Mouse (Mus musculus): ENCODE measurements around the gene Swt1. TPM values are rescaled to one million over a fixed set of nuclear protein-coding genes. Genes with fewer than 3 reads are reported as not detected.
A peak's percentile ranks its signal among the peaks of the same experiment; 100 is the strongest.

Gene Swt1
- polyA plus RNA-seq, 1 experiment from 2014 or later, result 26.5 TPM

DNA sequence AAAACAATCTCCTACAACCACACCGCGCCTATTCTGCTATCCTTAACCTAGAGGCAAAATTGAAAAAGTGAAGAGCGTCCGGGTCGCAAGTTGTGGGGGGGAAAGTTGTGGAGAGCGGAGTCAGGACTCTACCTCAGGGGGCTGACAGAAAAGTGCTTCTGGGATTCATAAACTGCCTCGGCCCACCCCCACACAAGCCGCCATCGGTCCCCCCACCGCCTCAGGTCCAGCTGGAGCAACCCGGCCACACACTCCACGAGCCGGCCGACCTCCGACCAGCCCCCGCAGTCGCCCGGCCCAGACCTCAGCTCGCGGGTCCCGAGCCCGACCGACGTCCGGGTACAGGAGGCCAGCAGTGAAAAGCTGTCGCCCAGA, 380 bp downstream of the Swt1 start:
- peak overlapping the region; percentile 88 for H3K27ac ChIP-seq
- no peaks in the 10 kb centered on the region for H3K9me3 ChIP-seq
- H3K4me3 ChIP-seq (replicated peaks), result peak overlapping the region; percentile 98
- H3K4me1 ChIP-seq, result peaks cover 9% of the 10 kb centered on the region; the same call in 1 of the 2 replicates
- H3K9ac ChIP-seq, result peak overlapping the region; percentile 77
- peak overlapping the region; percentile 57 for H3K4me2 ChIP-seq
- H3K27me3 ChIP-seq (replicated peaks), result no peaks in the 10 kb centered on the region
- WGBS, result under 1% methylated on average over 26 of the region's 26 CpGs
- H3K36me3 ChIP-seq, result no peaks in the 10 kb centered on the region
- peak; percentile 47 for ATAC-seq (ENCODE audit: insufficient read depth, low FRiP score, low read depth)

DNA sequence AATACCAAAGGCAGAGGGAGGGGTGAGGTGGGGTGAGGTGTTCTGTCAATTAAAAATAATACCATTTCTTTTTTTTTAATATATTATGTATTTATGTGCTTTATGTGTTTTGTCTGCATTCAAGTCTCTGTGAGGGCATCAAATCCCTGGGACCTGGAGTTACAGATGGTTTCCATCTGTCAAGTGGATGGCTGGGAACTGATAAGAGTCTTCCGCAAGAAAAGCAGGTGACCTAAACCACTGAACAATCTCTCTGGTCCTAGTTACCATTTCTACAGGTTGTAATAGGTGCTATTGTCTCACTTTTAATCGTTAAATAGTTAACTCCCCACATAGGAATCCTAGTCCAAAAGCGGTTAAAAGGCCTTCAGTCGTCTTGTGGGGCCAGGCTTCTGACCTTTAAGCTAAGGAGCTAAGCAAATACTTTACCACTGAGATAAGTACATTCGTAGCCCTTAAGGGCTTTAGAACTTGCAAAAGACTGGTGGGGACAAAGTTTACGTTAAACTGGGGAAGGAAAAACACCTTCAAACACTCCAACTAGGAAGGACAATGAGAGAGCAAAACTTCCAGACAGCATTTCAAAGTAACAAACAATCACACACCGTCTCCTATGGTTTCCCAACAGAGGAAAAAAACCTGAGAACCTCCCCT, 1.2 kb downstream of the Swt1 start:
- Histone ChIP-seq H3K4me1 (peaks cover 9% of the 10 kb centered on the region; the same call in 1 of the 2 replicates), H3K27me3 (replicated peaks) (no peaks in the 10 kb centered on the region), H3K9ac (peak overlapping the region; percentile 77; the same call in 1 of the 2 replicates), H3K4me3 (replicated peaks) (peak overlapping the region; percentile 98), H3K9me3 (no peaks in the 10 kb centered on the region), H3K36me3 (no peaks in the 10 kb centered on the region), H3K27ac (no peak overlapping the region), H3K4me2 (peak overlapping the region; percentile 57)
- no peak for ATAC-seq (ENCODE audit: insufficient read depth, low FRiP score, low read depth)
- WGBS, result 13% methylated on average over 7 of the region's 7 CpGs

DNA sequence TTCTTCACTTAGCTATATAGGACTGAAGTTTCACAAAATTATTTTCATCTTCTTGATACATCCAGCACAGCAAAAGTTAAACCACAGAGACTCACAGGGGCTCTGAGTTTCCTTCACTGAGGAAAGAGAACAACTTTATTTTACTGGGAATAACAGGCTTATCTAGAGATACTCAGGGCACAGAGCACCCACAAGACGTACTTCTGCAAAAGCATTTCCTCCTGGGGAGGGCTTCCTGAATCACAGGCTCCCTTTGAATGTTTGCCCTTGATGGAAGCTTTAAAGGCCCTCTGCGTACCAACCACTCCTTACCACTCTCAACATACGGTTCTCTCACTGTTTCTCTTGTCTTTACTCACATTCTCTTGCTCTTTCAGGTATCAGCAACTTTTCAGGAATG, 6.1 kb downstream of the Swt1 start:
- 67% methylated on average over 3 of the region's 3 CpGs for WGBS
- ATAC-seq (ENCODE audit: insufficient read depth, low FRiP score, low read depth), result no peak
- H3K4me2 ChIP-seq, result no peak overlapping the region
- no peaks in the 10 kb centered on the region for H3K27me3 ChIP-seq (replicated peaks)
- H3K9ac ChIP-seq, result no peak overlapping the region
- peaks cover 5% of the 10 kb centered on the region; the same call in 1 of the 2 replicates for H3K36me3 ChIP-seq
- no peak overlapping the region for H3K27ac ChIP-seq
- H3K4me3 ChIP-seq (replicated peaks), result no peak overlapping the region
- no peaks in the 10 kb centered on the region for H3K9me3 ChIP-seq
- H3K4me1 ChIP-seq, result peaks cover 5% of the 10 kb centered on the region; the same call in 1 of the 2 replicates

DNA sequence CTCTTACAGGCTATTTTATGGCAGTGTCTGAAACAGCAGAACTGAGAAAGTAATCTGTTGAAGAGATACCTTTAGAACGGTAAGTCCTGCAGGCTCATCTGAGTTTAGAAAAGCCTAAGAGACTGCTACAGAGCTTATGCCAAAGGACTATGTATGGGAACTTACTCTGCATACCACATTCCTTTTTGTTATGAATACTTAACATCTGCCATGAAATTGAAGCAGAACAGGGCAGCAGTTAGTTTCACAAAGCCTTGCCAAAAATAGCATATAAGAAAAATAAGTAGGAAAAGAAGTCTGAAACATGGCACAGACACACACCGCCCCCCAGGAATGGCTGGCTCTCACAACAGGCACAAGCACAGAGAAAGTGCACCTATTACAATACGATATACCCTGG, 18.4 kb downstream of the Swt1 start:
- no peak overlapping the region for H3K27ac ChIP-seq
- no peaks in the 10 kb centered on the region for H3K27me3 ChIP-seq (replicated peaks)
- H3K9me3 ChIP-seq, result no peaks in the 10 kb centered on the region
- H3K4me2 ChIP-seq, result no peak overlapping the region
- no peaks in the 10 kb centered on the region for H3K4me1 ChIP-seq
- H3K9ac ChIP-seq, result no peak overlapping the region
- whole genome bisulfite sequencing, result 77% methylated on average over 3 of the region's 3 CpGs
- H3K4me3 ChIP-seq (replicated peaks), result no peak overlapping the region
- ATAC-seq (ENCODE audit: insufficient read depth, low FRiP score, low read depth), result no peak
- peaks cover 5% of the 10 kb centered on the region; the same call in 1 of the 2 replicates for H3K36me3 ChIP-seq

DNA sequence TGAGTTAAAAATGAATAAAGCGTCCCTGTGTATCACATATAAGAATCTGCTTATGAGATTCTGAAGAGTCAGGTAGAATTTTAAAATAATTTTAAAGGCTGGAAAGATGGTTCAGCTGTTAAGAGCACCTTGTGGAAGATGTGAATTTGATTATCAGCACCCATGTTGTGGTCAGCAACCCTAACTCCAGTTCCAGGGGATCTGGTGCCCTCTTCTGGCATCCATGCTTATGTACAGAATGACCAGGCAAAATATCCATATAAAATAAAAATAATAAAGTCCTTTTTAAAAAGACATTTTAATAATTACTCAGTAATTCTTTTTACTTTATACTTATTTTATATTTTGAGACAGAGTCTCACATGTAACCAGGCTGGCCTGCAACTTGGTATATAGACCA, 38.2 kb downstream of the Swt1 start:
- WGBS, result 98% methylated on average over 1 of the region's 1 CpGs
- Histone ChIP-seq H3K27ac (no peak overlapping the region), H3K4me3 (replicated peaks) (no peak overlapping the region)

DNA sequence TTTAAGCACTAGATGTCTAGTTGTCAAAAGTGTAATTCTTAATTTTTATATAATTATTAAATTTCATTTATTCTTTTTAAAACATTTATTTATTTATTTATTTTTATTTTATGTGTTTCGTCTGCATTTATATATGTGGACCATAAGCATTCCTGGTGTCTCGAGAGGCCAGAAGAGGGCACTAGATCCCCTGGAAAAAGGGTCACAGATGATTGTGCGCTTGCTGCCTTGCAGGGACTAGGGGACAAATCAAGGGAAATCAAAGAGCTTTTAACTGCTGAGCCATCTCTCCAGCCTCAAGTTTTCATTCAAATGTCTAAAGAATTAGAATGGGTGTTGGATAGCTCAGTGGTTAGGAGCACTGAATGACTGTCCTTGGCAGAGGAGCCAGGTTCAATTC, 50.9 kb downstream of the Swt1 start:
- WGBS, result 88% methylated on average over 3 of the region's 3 CpGs
- H3K4me2 ChIP-seq, result no peak overlapping the region
- no peaks in the 10 kb centered on the region for H3K9me3 ChIP-seq
- H3K27ac ChIP-seq, result no peak overlapping the region
- no peaks in the 10 kb centered on the region for H3K4me1 ChIP-seq
- H3K27me3 ChIP-seq (replicated peaks), result no peaks in the 10 kb centered on the region
- H3K4me3 ChIP-seq (replicated peaks), result no peak overlapping the region
- ATAC-seq (ENCODE audit: insufficient read depth, low FRiP score, low read depth), result no peak
- peaks cover 4% of the 10 kb centered on the region; the same call in 1 of the 2 replicates for H3K36me3 ChIP-seq
- H3K9ac ChIP-seq, result no peak overlapping the region

More for the DNA sequence above, 38.2 kb downstream of the Swt1 start:
- H3K9ac ChIP-seq, result no peak overlapping the region
- H3K4me2 ChIP-seq, result no peak overlapping the region
- peaks cover 5% of the 10 kb centered on the region; the same call in 1 of the 2 replicates for H3K36me3 ChIP-seq
- no peak for ATAC-seq (ENCODE audit: insufficient read depth, low FRiP score, low read depth)
- no peaks in the 10 kb centered on the region for H3K27me3 ChIP-seq (replicated peaks)
- no peaks in the 10 kb centered on the region for H3K9me3 ChIP-seq
- no peaks in the 10 kb centered on the region for H3K4me1 ChIP-seq

DNA sequence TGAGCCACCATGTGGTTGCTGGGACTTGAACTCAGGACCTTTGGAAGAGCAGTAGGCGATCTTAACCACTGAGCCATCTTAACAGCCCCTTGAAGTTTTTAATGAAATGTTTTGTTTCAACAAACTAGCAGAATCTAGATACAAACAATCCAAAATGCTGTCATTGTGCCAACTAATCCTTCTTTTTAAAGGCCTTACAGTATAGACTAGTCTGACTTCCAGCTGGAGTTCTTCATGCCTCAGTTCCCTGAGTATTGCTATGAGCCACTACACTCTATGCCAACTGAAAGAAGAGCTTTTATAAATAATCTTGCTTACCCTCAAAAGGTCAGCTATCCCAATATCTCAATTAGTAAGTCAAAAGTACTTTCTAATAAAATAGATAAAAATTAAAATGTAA, 55.4 kb downstream of the Swt1 start:
- Histone ChIP-seq H3K9ac (no peak overlapping the region), H3K36me3 (peaks cover 13% of the 10 kb centered on the region)
- WGBS, result 74% methylated on average over 1 of the region's 1 CpGs

DNA sequence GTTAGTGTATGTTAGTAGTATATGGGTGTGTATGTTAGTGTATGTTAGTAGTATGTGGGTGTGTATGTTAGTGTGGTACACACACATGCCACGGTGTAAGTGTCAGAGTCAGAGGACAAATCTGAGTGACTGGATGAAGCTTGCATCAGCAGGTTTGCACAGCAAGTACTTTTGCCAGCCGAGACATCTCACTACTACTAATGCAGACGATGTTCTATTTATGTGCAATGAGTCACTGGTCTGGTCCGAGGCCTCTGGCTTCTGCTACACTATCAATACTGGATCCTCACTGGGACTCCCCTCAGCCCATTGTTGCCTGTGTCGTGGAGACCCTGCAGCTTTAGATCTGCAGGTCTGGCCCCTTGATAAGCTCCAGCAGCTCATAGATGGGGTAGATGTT, 56.7 kb downstream of the Swt1 start:
- H3K4me3 ChIP-seq (replicated peaks), result no peak overlapping the region
- no peak overlapping the region for H3K4me2 ChIP-seq
- no peak overlapping the region for H3K9ac ChIP-seq
- no peaks in the 10 kb centered on the region for H3K27me3 ChIP-seq (replicated peaks)
- WGBS, result 87% methylated on average over 5 of the region's 5 CpGs
- no peak for ATAC-seq (ENCODE audit: insufficient read depth, low FRiP score, low read depth)
- H3K4me1 ChIP-seq, result no peaks in the 10 kb centered on the region
- no peaks in the 10 kb centered on the region for H3K9me3 ChIP-seq
- no peak overlapping the region for H3K27ac ChIP-seq
- H3K36me3 ChIP-seq, result peaks cover 14% of the 10 kb centered on the region

More for the DNA sequence above, 55.4 kb downstream of the Swt1 start:
- H3K9me3 ChIP-seq, result no peaks in the 10 kb centered on the region
- no peak overlapping the region for H3K4me3 ChIP-seq (replicated peaks)
- H3K27me3 ChIP-seq (replicated peaks), result no peaks in the 10 kb centered on the region
- H3K4me2 ChIP-seq, result no peak overlapping the region
- H3K4me1 ChIP-seq, result no peaks in the 10 kb centered on the region
- H3K27ac ChIP-seq, result no peak overlapping the region
- no peak for ATAC-seq (ENCODE audit: insufficient read depth, low FRiP score, low read depth)

DNA sequence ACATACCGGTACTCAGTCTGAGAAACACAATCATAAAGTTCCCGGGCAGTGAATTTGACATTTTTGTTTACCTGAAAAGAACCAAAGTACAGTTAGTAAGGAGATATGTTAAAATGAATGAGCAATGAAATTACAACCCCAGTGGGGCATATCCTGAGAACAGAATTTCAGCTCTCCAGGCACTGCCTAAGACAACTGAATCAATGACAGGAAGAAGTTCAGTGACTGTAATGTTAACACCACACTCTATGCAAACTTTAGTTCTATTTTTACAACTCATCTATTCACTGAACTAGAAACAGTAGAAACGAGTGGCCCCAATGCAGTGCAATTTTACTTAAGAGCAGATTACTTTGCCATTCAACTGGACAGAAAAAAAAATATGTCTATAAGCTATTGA, 57.7 kb downstream of the Swt1 start:
- Histone ChIP-seq H3K27ac (no peak overlapping the region), H3K9ac (no peak overlapping the region), H3K36me3 (peaks cover 21% of the 10 kb centered on the region), H3K27me3 (replicated peaks) (no peaks in the 10 kb centered on the region), H3K4me3 (replicated peaks) (no peak overlapping the region), H3K4me1 (no peaks in the 10 kb centered on the region), H3K9me3 (no peaks in the 10 kb centered on the region), H3K4me2 (no peak overlapping the region)
- ATAC-seq (ENCODE audit: insufficient read depth, low FRiP score, low read depth), result no peak
- 75% methylated on average over 3 of the region's 3 CpGs for WGBS

DNA sequence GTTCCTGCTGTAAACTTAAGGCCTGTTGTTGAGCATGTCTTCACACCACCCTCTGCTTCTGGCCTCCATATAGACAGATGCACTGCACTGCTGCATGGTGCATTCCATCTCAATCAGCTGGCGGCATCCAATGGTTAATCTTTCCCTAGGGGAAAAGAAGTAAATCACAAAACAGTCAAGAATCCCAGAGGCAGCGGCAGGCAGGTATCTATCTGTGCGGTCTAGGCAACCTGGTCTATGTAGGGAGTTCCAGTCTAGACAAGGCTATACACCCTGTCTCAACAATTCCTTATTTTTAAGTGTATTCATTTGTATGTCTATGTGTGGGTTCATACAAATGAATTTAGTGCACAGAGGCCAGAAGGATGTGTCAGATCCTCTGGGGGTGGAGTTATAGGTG, 59.8 kb downstream of the Swt1 start:
- no peak overlapping the region for H3K4me3 ChIP-seq (replicated peaks)
- no peaks in the 10 kb centered on the region for H3K4me1 ChIP-seq
- H3K9me3 ChIP-seq, result no peaks in the 10 kb centered on the region
- H3K9ac ChIP-seq, result no peak overlapping the region
- ATAC-seq (ENCODE audit: insufficient read depth, low FRiP score, low read depth), result no peak
- 93% methylated on average over 3 of the region's 3 CpGs for WGBS
- H3K27ac ChIP-seq, result no peak overlapping the region
- H3K27me3 ChIP-seq (replicated peaks), result no peaks in the 10 kb centered on the region
- no peak overlapping the region for H3K4me2 ChIP-seq
- peaks cover 24% of the 10 kb centered on the region for H3K36me3 ChIP-seq

DNA sequence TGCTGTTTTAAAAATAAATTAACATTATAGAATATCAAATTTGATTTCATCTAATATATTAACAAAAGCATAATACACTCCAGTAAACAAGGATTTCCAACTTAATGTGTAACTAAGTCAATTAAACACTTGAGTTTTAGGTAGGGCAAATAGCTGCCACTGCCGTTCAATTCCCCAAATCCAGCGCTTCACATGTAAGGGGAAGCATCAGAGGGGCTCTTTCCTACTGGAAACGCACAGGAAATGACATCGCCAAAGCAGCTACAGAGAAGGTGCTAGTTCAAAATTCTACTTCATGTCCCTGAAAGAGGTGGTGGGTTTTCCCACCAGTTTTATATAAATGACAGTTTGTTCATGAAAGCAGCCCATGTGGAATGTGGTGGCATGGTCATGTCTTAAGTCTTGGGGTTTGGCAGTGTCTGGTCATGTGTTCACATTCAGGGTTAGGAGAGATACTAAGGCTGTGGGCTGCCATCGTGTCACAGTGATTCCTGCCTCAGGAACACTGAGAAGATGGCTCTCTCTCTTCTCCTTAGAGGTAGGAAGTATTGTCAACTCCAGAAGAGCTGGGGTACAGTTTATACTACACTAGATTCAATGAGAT, 60.4 kb downstream of the Swt1 start:
- H3K4me3 ChIP-seq (replicated peaks), result no peak overlapping the region
- H3K27me3 ChIP-seq (replicated peaks), result no peaks in the 10 kb centered on the region
- no peak overlapping the region for H3K9ac ChIP-seq
- H3K36me3 ChIP-seq, result peaks cover 24% of the 10 kb centered on the region
- no peaks in the 10 kb centered on the region for H3K4me1 ChIP-seq
- no peak overlapping the region for H3K4me2 ChIP-seq
- no peak overlapping the region for H3K27ac ChIP-seq
- H3K9me3 ChIP-seq, result no peaks in the 10 kb centered on the region
- WGBS, result 86% methylated on average over 5 of the region's 5 CpGs
- no peak for ATAC-seq (ENCODE audit: insufficient read depth, low FRiP score, low read depth)

DNA sequence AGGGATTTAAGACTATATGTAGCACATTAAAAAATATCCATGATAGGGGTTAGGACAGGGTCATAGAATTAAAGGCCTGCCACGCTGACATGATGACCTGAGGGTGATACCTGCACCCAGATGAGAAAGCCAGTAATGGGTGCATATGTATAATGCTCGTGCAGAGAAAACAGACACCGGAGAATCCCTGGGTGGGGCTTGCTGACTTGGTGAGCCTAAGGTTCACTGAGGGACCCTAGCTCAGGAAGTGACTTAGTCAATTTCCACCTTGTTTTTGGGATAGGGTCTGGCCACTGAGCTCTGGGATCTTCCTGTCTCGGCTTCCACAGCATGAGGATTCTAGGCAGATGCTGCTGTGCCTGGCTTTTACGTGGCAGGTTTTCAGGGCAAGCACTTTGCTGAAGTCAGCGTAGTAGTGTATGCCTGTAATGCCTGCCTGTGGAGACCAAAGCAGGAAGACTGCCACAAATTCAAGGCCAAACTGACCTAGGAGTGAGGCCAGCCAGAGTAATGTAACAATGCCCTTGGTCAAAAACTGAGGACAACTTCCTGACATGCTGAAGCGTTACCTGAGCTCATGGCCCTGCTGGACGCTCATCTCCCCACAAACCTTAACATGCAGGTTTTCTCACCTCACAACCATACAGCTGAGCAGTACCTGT, 61.2 kb downstream of the Swt1 start:
- 80% methylated on average over 8 of the region's 8 CpGs for WGBS
- ATAC-seq (ENCODE audit: insufficient read depth, low FRiP score, low read depth), result no peak
- H3K36me3 ChIP-seq, result peaks cover 28% of the 10 kb centered on the region

More for the DNA sequence above, 61.2 kb downstream of the Swt1 start:
- H3K4me1 ChIP-seq, result no peaks in the 10 kb centered on the region
- H3K27me3 ChIP-seq (replicated peaks), result no peaks in the 10 kb centered on the region
- no peak overlapping the region for H3K4me3 ChIP-seq (replicated peaks)
- no peak overlapping the region for H3K9ac ChIP-seq
- no peak overlapping the region for H3K4me2 ChIP-seq
- no peaks in the 10 kb centered on the region for H3K9me3 ChIP-seq
- no peak overlapping the region for H3K27ac ChIP-seq

Measured in stomach, embryonic 15.5 days (tissue).